Mouse (Mus musculus): ENCODE data around the gene Gpcpd1.
"Not testable (repeated sequence)": the region's sequence is repeated elsewhere in the genome, so short reads cannot be mapped to it uniquely, and the experiment has no call there.

The Gpcpd1 gene

DNA sequence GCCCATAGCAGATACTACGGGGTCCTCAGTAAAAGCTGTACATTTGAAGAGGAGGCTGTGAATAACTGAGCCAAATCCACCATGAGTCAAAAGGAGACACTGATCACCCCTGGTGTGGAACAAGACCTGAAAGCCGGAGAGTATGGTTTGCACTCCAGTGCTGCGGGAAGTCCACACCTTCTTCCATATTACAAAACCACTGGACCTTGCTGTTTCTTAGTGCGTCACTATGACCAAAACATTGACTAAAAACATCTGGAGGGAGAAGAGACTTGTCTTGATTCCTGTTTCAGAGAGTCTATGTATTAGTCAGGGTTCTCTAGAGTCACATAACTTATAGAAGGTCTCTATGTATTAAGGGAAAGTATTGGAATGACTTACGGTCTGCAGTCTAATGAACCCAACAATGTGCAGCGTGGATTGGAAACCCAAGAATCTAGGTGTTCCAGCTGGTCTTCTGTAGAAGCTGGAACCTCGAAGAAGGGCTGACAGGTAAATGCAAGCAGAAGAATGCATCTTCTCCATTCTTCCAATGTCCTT lies at the start of gene Gpcpd1:
Gpcpd1 (minus strand) TSS at position 490 of the 540 bp plus-strand sequence.
- DNase-seq, result no peak

DNA sequence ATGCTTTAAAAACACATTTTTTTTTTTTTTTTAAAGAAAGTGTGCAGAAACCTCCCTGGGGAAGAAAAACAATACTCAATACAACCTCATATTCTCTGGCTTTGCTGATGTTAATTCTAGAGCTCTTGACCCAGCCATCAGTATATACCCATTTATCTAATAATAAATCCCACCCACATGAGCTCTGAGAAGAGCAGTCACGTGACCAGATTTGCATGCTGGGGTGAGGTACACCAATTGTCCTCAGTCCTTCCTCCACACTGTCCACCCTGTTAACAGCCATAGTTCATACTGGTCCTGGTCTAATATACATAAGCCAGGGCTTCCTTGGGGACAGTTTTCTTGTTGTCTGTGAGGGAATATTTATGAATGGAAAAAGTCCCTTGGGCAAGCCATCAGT lies 49.0 kb upstream of the Gpcpd1 start:
- no peak for DNase-seq

DNA sequence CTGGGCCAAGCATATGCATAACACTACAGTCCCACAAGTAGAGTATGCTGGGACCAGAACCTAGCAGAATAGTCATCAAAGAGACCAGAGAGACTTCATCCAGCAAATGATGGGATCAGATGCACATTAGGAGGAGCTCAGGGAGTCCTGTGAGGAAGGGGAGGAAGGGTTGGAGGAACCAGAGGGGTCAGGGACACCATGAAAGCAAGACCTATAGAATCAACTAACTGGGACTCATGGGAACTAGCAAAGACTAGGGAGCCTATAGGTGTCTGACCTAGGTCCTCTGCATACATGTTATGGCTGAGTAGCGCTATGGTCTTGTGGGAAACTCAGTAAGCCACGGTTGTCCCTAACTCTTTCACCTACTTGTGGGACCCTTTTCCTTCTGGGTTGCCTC lies 41.1 kb upstream of the Gpcpd1 start:
- DNase-seq, result no peak

DNA sequence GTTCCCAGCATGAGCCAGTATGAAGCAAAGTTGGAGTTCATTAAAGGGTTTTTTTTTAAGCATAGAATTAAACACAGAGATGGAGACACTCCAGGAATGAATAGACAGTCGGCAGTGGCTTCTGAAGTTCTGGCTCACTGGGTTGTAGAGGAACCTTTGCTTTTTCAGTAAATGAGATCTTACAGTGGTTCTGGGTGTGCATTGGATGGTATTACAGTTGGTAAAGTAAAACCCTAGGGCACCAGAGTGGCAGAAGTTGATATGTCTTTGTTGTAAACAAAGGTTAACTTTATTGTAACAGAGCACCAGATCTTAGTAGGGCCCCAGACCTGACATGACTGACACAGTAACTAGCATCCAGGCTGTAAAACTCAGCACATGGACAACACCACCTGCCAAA lies 35.6 kb upstream of the Gpcpd1 start:
- no peak for DNase-seq

DNA sequence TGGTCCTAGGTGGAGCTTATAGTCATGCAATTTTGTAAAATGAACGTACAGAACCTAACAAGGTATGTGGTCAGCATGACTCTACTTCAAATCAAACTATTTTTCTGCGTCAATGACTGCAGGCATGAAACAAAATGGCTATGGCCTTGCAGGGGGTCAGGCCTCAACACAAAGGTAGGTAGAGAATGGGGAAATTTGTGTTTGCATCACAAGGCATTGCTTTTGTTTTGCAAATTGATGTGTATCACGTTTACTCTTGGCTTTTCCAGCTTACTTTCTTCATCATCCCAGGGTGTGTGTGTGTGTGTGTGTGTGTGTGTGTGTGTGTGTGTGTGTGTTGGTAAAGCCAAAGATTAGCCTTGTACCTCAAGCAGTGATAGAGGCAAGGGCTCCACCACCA lies 30.2 kb upstream of the Gpcpd1 start:
- DNase-seq, result no peak

DNA sequence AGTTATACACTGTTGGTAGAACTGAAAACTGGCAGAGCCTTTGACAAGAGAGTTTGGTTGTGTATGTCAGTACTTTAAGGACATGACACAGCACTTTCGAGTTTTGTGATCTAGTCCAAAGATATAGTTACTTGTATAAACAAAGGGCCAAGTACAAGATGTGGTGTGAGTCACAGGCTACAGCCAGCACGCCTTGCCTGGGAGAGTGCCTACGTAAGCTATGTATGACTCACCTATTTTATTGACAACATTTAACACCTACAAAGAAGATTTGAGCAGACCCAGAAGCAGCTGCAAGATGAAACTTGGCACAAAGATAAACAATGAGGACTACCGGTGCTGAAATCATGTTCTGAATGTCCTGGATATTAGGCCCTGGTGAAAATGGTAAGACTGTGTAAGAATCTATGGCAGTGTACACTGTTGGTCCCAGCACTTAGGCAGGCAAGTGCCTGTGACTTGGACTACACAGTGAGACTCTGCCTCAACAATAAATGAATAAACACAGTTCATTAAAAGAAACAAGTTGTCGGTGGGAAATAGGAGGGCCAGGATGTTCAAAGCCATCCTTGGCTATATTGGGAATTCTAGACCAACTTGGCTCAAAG lies 26.2 kb upstream of the Gpcpd1 start:
- DNase-seq, result no peak

DNA sequence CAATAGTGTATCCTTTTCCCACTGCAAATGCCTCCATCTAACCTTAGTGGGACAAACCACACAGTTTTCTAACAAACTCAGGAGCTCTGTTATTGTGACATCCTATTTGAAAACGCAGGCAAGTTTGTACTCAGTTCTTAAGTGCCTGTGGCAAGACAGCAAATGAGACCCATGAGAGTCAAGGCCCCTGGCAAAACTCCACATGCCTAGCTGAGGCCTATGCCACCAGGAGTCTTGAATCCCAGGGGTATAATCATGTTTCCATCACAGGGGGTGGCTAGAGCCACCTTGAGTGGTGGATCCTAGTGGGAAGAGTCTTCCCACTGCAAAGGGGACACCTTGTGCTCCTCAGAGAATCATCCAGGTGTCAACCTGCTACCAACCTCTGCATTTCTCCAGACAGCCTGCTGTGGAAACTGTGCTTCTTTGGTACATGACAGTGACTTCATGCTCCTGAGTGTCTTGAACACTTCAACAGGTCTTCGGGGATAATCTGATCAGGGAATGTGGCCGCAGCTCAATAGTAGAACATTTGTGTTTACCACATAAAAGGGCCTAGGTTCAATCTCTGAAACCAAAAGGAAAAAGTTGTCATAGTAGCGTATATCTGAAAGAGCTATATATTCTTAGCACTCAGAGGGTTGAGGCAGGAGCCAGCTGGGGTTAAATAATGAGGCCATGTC lies 24.2 kb upstream of the Gpcpd1 start:
- DNase-seq, result no peak

DNA sequence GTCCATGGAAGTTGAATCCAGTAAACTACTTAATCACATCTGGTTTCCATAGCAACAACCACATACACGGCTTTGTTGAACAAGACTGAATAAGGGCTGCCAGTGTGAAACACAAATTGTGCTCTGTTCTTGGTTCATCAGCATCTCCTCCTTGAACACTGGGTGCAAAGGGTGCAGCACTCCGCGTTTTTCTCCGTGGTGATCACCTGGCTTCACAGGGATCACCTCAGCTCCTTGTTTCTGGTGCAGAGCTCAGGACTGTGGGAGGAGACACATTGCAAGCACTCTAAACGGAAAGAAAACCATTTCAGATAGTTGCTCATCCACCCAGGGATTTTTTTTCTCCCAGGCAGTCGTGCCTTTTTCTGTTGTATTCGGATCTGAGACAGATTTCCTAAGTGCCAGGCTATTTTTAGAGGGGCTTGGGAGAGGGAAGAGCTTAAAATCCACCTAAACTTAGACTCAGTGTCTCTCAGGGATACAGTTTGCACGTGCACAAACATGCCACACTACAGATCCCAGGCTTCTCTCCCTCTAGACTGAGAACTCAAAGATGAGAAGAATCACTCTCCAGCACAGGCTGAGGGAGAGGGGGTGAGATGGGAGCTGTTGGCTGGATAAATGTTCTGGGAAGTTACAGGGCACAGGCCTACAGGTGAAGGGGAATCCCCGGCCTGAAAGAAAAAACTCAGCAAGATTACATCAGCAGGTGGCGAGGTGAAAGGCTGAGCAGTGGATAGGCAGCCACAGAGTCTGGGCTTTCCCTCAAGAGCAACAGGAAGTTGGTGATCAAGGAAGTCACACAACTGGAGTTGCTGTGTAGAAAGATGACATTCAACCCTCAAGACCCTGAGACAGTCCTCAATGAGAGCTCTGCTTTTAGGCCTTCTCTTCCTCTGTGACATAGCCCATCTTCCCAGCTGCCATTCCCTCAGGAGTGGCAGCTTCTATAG lies 19.9 kb upstream of the Gpcpd1 start:
- no peak for DNase-seq

DNA sequence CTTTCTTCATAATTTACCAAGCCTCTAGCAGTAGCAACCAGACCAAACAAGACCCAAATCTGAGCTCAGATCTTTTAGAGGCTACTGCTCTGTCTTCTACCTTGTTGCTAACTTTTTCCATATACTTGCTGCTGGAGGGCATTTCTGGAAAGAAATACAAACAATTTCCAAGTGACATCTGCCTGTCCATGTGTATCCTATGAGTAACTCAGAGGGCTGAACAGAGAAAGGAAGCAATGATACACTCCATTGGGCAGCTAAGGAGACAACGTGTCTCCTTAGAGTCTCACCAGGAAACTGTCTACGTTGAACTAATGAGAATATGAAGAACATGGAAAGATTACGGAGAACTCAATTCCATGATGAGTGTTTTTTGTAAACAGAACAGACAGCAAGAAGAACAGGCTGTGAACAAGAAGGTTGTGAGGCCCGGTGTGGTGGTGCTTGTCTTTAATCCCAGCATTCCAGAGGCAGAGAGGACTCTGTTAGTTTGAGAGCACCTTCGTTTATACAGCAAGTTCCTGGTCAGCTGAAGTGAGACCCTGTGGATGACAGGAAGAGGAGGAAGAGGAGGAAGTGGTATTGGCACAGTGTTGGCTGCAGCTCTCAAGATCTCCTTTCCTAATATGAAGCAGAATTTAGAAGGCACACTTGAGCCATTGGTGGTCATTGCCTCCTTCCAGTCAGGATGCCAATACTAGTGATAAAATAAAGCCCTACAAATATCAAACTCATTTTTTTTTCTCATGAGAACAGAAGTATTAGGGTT lies 18.4 kb upstream of the Gpcpd1 start:
- DNase-seq, result no peak

DNA sequence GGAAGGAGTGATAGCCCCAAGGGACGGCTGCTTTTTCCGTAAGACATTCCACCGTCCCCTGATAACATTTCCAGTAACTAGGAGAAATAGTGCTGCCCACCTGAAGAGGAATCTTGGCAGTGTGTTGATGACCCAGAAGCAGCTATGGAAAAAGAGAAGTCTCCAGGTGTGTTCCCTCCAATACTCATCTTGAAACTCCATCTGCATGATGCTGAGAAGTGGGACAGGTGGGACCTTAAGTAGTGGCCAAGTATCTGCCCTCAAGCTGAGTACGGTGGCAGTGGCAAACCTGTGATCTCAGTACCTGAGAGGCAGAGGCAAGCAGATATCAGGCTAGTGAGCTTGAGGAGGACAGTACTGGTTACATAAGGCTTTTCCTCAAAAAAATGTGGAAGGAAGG lies 17.4 kb upstream of the Gpcpd1 start:
- DNase-seq, result no peak

DNA sequence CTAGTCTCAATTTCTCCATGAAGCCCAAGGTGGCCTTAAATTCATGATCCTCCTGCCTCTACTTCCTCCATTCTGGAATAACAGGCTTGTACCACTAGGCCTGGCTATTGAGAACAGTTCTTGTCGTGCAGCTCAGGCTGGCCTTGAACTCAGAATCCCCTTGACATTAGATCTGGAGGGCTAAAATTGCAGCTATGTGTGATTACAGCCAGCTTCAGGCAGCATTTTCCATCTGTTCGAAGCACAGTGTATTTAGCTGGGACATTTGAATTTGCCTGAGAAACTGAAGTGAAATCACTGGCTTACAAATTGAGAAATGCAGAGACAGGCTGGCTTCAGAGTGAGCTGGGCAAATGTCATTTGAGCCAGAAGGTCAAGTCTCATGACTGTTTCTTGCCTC lies 16.2 kb upstream of the Gpcpd1 start:
- DNase-seq, result no peak

DNA sequence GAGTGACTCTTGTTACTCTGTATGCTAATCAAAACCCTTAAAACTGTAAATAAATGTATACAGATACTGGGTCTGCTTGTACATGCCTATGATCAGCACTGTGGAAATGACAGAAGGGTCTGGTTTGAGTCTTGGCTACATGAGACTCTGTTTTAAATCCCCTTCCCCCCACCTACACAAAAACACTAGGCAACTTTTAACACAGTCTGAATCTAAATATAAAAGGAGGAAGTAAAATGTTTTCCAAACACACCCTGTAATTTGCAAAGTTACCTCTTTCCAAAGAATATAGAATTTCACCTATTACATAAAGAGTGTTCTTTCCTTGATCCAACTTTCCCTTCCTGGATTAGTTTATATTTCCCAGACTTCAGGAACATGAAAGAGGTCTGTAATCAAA lies 14.2 kb upstream of the Gpcpd1 start:
- DNase-seq, result no peak

DNA sequence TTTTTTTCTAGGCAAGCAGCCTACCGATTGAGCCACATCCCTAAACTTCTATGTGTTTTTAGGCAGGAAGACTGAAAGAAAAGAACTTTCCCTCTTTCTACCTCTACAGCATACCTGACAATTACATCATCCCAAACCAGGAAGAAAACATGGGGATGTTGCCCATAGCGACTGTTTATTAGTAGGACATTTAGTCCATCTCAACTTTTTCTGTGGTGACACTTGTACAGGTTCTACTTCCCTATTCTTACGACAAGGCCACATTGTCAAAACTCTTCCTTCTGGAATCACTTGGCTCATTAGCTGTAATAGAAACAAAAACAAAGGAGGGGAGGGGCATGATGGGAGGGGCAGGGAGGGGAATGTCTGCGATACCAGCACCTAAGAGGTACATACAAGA lies 12.6 kb upstream of the Gpcpd1 start:
- DNase-seq, result no peak

DNA sequence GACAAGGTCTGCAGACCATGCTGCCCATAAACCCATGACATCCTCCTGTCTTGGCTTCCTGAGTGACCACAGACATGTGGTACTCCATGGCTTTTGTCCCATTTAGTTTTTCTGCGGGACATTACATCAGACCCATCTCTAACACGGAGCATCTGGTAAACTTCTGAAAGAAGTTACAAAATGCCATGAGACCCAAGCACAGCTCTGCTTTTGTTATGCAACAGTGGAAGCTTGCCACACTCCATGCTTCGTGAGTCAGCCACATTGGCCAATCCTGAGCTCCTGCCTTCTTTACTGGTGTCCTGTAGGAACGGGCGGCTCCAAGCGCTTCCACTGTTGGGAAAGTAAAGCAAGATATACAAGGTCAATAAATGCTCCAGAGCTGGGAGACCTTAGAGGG lies 11.6 kb upstream of the Gpcpd1 start:
- DNase-seq, result no peak

DNA sequence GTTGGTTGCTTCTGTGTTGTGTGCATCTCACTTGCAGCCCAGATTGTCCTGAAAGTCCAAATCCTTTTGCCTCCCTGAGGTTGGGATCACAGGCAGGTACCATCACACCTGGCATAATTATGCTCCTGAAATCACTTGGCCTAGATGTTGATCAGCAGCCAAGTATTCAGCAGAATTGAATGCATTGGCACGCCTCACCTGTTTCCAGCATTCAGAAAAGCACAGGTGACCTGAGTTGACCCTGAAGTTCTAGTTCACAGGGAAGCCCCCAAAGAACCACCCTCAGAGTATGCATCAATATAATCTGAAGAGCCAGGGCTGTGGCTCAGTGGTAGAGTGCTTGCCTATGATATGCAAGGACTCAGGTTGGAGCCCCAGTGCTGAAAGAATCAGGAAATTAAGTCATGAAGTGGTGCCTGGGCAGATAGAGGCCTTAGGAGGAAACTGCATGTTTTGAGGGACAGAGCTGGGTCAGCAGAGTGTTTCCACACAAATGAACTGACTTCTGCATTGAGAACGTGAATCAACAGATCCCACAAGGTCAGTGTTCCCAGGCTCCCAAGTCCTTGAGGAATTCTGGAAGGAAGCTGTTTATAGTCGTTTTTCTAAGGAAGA lies 10.4 kb upstream of the Gpcpd1 start:
- no peak for DNase-seq

DNA sequence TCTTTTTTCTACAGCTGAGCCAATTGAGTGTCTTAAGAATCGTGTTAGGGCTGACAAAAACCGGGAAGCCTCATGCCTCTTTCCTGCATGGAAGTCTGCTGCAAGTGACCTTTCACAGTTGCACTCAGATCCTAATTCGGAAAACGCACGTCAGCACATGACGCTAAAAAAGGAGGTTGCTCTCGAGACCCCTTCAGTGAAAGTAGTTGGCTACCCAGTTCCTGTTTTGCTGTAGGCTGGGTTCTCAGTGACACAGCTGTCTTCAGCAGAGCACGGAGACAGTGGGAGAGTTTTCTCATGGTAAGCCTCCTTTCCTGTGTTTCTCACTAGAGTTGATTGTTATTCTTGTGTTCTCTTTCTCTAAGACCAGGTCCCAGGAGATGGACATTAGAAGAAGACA lies 9.7 kb upstream of the Gpcpd1 start:
- no peak for DNase-seq

DNA sequence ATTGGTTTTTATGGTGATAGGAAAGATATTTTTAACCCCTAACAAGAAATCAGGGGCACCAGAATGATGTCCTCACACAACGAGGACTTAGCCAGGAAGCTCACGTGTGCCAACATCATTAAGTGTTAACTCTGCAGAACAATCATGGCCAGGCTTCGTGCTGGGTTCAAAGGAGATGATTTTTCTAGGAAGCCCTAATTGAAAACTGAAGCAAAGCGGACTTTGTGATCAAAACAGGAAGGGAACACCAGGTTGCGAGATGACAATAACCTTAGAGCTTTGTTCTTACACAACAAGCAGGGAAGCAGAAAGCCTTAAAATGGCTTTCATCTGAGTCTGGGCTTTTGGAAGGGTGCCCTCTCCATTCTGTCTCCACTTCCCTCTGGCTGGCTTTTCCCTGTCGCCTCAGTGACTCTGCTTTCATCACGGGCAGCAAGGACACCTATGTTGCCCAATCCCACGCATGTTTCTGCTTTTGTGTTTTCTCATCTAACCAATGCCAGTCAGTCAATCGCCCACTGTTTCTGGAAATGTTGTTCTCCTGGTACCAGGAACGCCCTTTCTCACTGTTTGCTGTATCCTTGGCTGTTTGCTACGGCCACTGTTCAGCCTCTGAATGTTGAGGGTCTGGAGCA lies 8.2 kb upstream of the Gpcpd1 start:
- DNase-seq, result no peak

DNA sequence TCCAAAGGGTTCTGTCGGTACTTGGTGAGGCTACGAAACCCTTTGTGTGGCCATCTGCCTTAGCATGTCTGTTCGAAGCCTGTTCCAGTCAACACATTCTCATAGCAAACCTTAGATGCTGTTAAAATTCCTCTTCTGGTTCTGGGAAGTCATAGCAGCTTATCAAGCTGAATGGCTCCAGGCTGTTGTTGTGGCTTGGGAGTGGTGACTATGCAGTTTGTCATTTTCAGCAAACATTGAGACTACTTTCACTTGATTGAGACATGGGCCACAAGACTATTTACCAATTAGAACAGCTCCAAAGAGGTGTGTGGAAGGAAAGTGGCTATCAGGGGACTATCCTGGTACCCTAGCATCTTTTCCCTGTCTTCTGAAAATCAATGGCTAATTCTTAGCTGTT lies 4.6 kb upstream of the Gpcpd1 start:
- no peak for DNase-seq

DNA sequence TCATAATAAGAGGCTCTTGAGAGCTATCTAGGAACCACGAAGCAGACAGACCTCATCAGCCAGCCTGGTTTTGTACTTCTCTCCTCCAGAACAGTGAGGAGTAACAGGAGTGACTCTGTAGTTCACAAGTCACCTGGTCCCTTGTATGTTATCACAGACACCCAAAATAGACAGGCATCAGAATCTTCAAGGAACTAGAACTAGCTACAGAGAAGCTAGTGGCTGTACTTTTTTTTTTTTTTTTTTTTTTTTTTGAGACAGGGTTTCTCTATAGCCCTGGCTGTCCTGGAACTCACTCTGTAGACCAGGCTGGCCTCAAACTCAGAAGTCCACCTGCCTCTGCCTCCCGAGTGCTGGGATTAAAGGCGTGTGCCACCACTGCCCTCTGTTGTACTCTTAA lies 4.0 kb upstream of the Gpcpd1 start:
- DNase-seq, result not testable (repeated sequence)

DNA sequence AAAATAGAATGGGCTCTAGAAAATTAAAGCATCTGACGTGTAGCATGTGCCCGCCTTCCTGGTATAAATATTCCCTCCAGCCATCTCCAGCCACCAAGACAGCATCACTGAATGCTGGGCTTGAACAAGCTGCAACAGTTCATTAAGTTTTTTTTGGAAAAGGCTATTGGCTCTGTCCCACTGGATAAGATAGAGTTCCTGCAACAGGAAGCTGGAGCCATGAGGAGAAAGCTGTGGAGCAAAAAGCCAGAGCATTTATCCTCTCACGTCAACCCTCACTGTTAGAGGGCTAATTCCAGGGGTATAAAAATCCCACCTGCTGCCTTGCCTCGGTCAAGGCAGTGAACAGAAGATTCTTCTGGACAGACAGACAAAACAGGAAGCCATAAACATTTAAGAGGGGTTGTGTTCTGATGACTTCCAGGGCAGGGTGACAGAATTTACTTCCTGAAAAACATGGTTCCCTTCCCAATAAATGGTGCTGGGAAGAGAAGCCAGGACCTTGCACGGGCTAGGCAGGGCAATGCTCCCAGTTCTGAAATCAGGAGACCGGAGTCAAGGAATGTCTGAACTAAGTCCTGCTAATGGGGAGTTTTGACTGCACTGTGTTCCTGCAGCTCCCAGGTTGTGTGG lies 2.5 kb upstream of the Gpcpd1 start:
- no peak for DNase-seq

DNA sequence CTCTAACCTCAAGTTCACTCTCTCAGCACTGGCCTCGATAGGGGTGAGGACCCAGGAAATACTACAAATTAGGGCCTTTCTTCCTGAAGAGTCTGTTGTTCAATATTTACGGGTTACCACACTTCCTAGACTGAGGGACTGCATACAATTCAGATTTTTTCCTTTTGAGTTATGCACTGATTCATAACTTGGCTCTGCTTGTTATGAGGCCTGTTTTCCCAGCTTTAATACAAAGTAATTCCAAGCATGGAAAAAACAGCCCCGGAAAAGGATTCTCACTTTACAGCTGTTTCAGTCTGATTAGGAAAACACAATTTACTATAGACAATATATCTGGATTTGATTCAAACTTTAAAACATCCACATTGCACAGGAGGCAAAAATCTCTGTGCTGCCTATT lies 1.5 kb downstream of the Gpcpd1 start:
- no peak for DNase-seq

All from cerebellum, adult 18-20 months (tissue).